Mouse (Mus musculus) MEL (cell line): ENCODE measurements around the gene Prkag1.

ENCODE experiments used
- CHD2 ChIP-seq: IDR thresholded peaks from 2 replicates; pipeline ENCODE4 v1.6.1; 2011; ENCODE audit warnings: low read length, improper control_type of control experiment
- CTCF ChIP-seq, 3 experiments: IDR thresholded peaks in 2 of 3; conservative IDR thresholded peaks in 1 of 3; 2 replicates each; pipeline ENCODE4 v1.5.1; 2011 to 2012; ENCODE audit warnings: low read length in 3 of 3, low read depth in 2 of 3, mild to moderate bottlenecking in 2 of 3, improper control_type of control experiment in 1 of 3, inconsistent platforms in 1 of 3, mixed read lengths in 1 of 3, moderate library complexity in 1 of 3; ENCODE audit not compliant: control insufficient read depth in 1 of 3, insufficient read depth in 1 of 3, poor library complexity in 1 of 3, severe bottlenecking in 1 of 3
- E2F4 ChIP-seq: IDR thresholded peaks from 2 replicates; pipeline ENCODE4 v1.6.1; 2011; ENCODE audit warnings: low read depth, low read length, improper control_type of control experiment, borderline replicate concordance
- EP300 ChIP-seq, 2 experiments: IDR thresholded peaks; 2 replicates each; pipeline ENCODE4 v1.6.1; 2011; ENCODE audit warnings: improper control_type of control experiment in 2 of 2, low read length in 2 of 2, low read depth in 1 of 2, mild to moderate bottlenecking in 1 of 2
- GABPA ChIP-seq: IDR thresholded peaks from 2 replicates; pipeline ENCODE4 v1.6.1; 2012; ENCODE audit warnings: low read depth, mild to moderate bottlenecking, inconsistent platforms, low read length, improper control_type of control experiment, moderate library complexity
- GATA1 ChIP-seq: IDR thresholded peaks from 2 replicates; pipeline ENCODE4 v1.6.1; 2011; ENCODE audit warnings: low read depth, low read length, improper control_type of control experiment
- HCFC1 ChIP-seq: IDR thresholded peaks from 2 replicates; pipeline ENCODE4 v1.6.1; 2012; ENCODE audit warnings: low read depth, mild to moderate bottlenecking, inconsistent platforms, low read length, improper control_type of control experiment, moderate library complexity
- JUND ChIP-seq: IDR thresholded peaks from 2 replicates; pipeline ENCODE4 v1.6.1; 2011; ENCODE audit warnings: low read depth, mild to moderate bottlenecking, improper control_type of control experiment, low read length
- MAX ChIP-seq: IDR thresholded peaks from 2 replicates; pipeline ENCODE4 v1.6.1; 2011; ENCODE audit warnings: low read length, improper control_type of control experiment
- MXI1 ChIP-seq: IDR thresholded peaks from 2 replicates; pipeline ENCODE4 v1.6.1; 2011; ENCODE audit warnings: mild to moderate bottlenecking, low read depth, low read length, improper control_type of control experiment
- POLR2A ChIP-seq, 2 experiments: IDR thresholded peaks; 2 replicates each; pipeline ENCODE4 v1.6.1; 2011 to 2012; ENCODE audit warnings: low read length in 2 of 2, mild to moderate bottlenecking in 2 of 2, control low read depth in 1 of 2, improper control_type of control experiment in 1 of 2, low read depth in 1 of 2, moderate library complexity in 1 of 2; ENCODE audit not compliant: control insufficient read depth in 1 of 2, insufficient read depth in 1 of 2, poor library complexity in 1 of 2
- POLR2AphosphoS2 ChIP-seq: IDR thresholded peaks from 2 replicates; pipeline ENCODE4 v1.6.1; 2011; ENCODE audit warnings: low read length, improper control_type of control experiment
- POLR2AphosphoS5 ChIP-seq: IDR thresholded peaks from 2 replicates; pipeline ENCODE4 v1.6.1; 2012; ENCODE audit warnings: low read depth, borderline replicate concordance, mild to moderate bottlenecking, inconsistent platforms, low read length, moderate library complexity, mixed read lengths
- USF1 ChIP-seq: IDR thresholded peaks from 2 replicates; pipeline ENCODE4 v1.6.1; 2014; ENCODE audit warnings: low read depth, mild to moderate bottlenecking, inconsistent platforms, low read length, improper control_type of control experiment, moderate library complexity

DNA sequence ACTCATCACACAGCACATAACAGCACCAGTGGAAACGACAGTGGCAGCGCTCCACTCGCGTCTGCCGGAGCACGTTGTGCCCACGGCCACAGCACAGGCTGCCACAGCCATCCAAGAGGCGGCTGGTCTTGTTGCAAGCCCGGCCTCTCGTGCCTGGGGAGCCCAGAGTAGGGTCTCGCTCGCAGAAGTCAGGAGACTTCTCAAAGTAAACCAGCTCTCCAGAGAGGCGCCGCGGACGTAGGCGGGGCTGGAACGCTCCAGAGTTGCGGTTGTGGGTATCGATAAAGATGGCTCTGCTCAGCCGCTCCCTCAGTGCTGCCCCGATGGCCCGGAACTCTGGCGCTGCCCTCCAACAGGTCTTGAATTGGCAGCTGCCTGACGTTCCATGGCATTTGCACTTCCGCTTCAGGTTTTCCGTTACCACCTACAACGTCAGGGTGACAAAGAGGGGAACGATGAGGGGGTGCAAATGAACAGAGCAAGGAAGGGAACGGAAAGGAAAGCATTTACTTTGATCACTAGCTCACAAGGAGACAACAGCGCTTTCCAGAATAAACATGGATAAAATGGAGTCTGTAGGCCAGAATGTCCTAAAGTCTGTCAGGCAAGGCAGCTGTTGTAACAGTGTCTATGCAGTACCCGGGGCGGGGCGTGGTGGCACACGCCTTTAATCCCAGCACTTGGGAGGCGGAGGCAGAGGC, 58.7 kb downstream of the Prkag1 start:
- TF ChIP-seq MAX (peak; percentile 50), POLR2A (IDR thresholded peaks at IDR 0.05; ENCODE audit: control insufficient read depth in 1 of 2, insufficient read depth in 1 of 2, low read depth in 1 of 2, low read length in 2 of 2, poor library complexity in 1 of 2) (peak; percentile 68 to 73), EP300 (IDR thresholded peaks at IDR 0.05; ENCODE audit: low read depth in 1 of 2, low read length in 2 of 2) (peak; percentile 36 to 71; a peak in 3 of 4 replicates), JUND (no peak), POLR2AphosphoS2 (peak; percentile 45; the same call in 1 of the 2 replicates), POLR2AphosphoS5 (no peak; the same call in 1 of the 2 replicates), GATA1 (no peak), CTCF (IDR thresholded peaks at IDR 0.05 in 2 of 3, conservative IDR thresholded peaks at IDR 0.05 in 1 of 3; ENCODE audit: control insufficient read depth in 1 of 3, insufficient read depth in 1 of 3, low read depth in 2 of 3, low read length in 3 of 3, poor library complexity in 1 of 3, severe bottlenecking in 1 of 3) (no peak), USF1 (0 out of 2 replicates have a peak, but pooled peaks have one; percentile 15), HCFC1 (peak; percentile 72), CHD2 (no peak), MXI1 (peak; percentile 75), E2F4 (no peak), GABPA (no peak)
